Mouse (Mus musculus) lung, postnatal 4 days (tissue): Measurements from ENCODE around the gene Pde1c.
"Not testable (repeated sequence)": the region's sequence is repeated elsewhere in the genome, so short reads cannot be mapped to it uniquely, and the experiment has no call there.

Source experiments
- DNase-seq, 2 experiments: peaks; one replicate each; pipeline ENCODE4 v3.0.0; 2021

The Pde1c gene

GRCm38 (mm10) chr6:56568470-56569372, at the start of gene Pde1c:
Gene Pde1c (minus strand): TSS chr6:56569103.
- peak; percentile 39 to 56 for DNase-seq

GRCm38 (mm10) chr6:56616982-56617613, 48.2 kb upstream of the Pde1c start:
- DNase-seq, result peak; percentile 39 to 75

- DNase-seq, result peak; percentile 4 to 18
These were observed 47.5 kb upstream of the Pde1c start for GRCm38 (mm10) chr6:56616228-56616981.

GRCm38 (mm10) chr6:56609529-56609928, 40.6 kb upstream of the Pde1c start:
- not testable (repeated sequence) for DNase-seq

- DNase-seq, result peak in 1 of 2 experiments; percentile 63
These were observed 39.4 kb upstream of the Pde1c start for GRCm38 (mm10) chr6:56608277-56608676.

GRCm38 (mm10) chr6:56579568-56579967, 10.7 kb upstream of the Pde1c start:
- no peak for DNase-seq

- DNase-seq, result no peak
These were observed 8.0 kb downstream of the Pde1c start for GRCm38 (mm10) chr6:56560891-56561290.

GRCm38 (mm10) chr6:56560474-56560888, 8.4 kb downstream of the Pde1c start:
- DNase-seq, result peak in 1 of 2 experiments; percentile 42

- DNase-seq, result no peak
These were observed 10.2 kb downstream of the Pde1c start for GRCm38 (mm10) chr6:56558711-56559110.

- no peak for DNase-seq
These were observed 13.1 kb downstream of the Pde1c start for GRCm38 (mm10) chr6:56555848-56556247.

- no peak for DNase-seq
These were observed 13.5 kb downstream of the Pde1c start for GRCm38 (mm10) chr6:56555382-56555781.

- no peak for DNase-seq
These were observed 17.9 kb downstream of the Pde1c start for GRCm38 (mm10) chr6:56551022-56551421.

- DNase-seq, result no peak
These were observed 28.7 kb downstream of the Pde1c start for GRCm38 (mm10) chr6:56540247-56540646.

- DNase-seq, result no peak
These were observed 34.2 kb downstream of the Pde1c start for GRCm38 (mm10) chr6:56534653-56535052.

- DNase-seq, result no peak
These were observed 36.6 kb downstream of the Pde1c start for GRCm38 (mm10) chr6:56532257-56532656.

- no peak for DNase-seq
These were observed 44.7 kb downstream of the Pde1c start for GRCm38 (mm10) chr6:56523938-56524866.

GRCm38 (mm10) chr6:56489161-56489560, 79.7 kb downstream of the Pde1c start:
- DNase-seq, result no peak

- no peak for DNase-seq
These were observed 83.8 kb downstream of the Pde1c start for GRCm38 (mm10) chr6:56485078-56485477.

- DNase-seq, result peak in 1 of 2 experiments; percentile 33
These were observed 87.9 kb downstream of the Pde1c start for GRCm38 (mm10) chr6:56480914-56481482.

- no peak for DNase-seq
These were observed 92.3 kb downstream of the Pde1c start for GRCm38 (mm10) chr6:56476581-56476980.

GRCm38 (mm10) chr6:56458098-56458497, 110.8 kb downstream of the Pde1c start:
- DNase-seq, result no peak

GRCm38 (mm10) chr6:56447917-56448316, 121.0 kb downstream of the Pde1c start:
- DNase-seq, result no peak
